Mouse (Mus musculus): ENCODE results near the gene Gsn. TPM values are rescaled to one million over a fixed set of nuclear protein-coding genes. Genes with fewer than 3 reads are reported as not detected.
A peak's percentile ranks its signal among the peaks of the same experiment; 100 is the strongest.

Gene Gsn
- total and polyA plus RNA-seq, 2 experiments: 16.9 to 22.5 TPM

- H3K4me1 ChIP-seq (ENCODE audit: control insufficient read depth, insufficient read depth, low read length): peaks cover 7% of the 10 kb centered on the region
- H3K27ac ChIP-seq (replicated peaks; ENCODE audit: insufficient read depth, low read depth, low read length): no peak overlapping the region
- peaks cover 16% of the 10 kb centered on the region; the same call in 1 of the 2 replicates for H3K36me3 ChIP-seq (ENCODE audit: control insufficient read depth, insufficient read depth, low read length)
- 88% methylated on average over 10 of the region's 10 CpGs for WGBS
- TF ChIP-seq POLR2A (IDR thresholded peaks at IDR 0.05; ENCODE audit: extremely low read depth, insufficient read depth, low read length) (no peak), CTCF (IDR thresholded peaks at IDR 0.05; ENCODE audit: low read depth, low read length) (no peak)
- H3K27me3 ChIP-seq (ENCODE audit: control insufficient read depth, insufficient read depth, low read length): no peaks in the 10 kb centered on the region
- DNase-seq (ENCODE audit: extremely low read depth, low read depth, low spot score): no peak
- no peak overlapping the region for H3K9ac ChIP-seq (ENCODE audit: low read depth, low read length)
- H3K4me3 ChIP-seq (ENCODE audit: insufficient read depth, low read depth, low read length): no peak overlapping the region
- no peaks in the 10 kb centered on the region for H3K79me2 ChIP-seq (ENCODE audit: control insufficient read depth, insufficient read depth, low read length)
Observed at GRCm38 (mm10) chr2:35325930-35326329, 69.8 kb downstream of the Gsn start.

- Histone ChIP-seq H3K27ac (replicated peaks; ENCODE audit: insufficient read depth, low read depth, low read length) (0 out of 2 replicates have a peak overlapping the region, but pooled peaks have one; percentile 10), H3K36me3 (ENCODE audit: control insufficient read depth, insufficient read depth, low read length) (peaks cover 12% of the 10 kb centered on the region; the same call in 1 of the 2 replicates), H3K9ac (ENCODE audit: low read depth, low read length) (no peak overlapping the region), H3K4me3 (ENCODE audit: insufficient read depth, low read depth, low read length) (no peak overlapping the region), H3K4me1 (ENCODE audit: control insufficient read depth, insufficient read depth, low read length) (peaks cover 7% of the 10 kb centered on the region), H3K27me3 (ENCODE audit: control insufficient read depth, insufficient read depth, low read length) (no peaks in the 10 kb centered on the region), H3K79me2 (ENCODE audit: control insufficient read depth, insufficient read depth, low read length) (peaks cover under 1% of the 10 kb centered on the region; the same call in 1 of the 2 replicates)
- WGBS: 64% methylated on average over 1 of the region's 1 CpGs
- peak; percentile 18 for DNase-seq (ENCODE audit: extremely low read depth, low read depth, low spot score)
- TF ChIP-seq POLR2A (IDR thresholded peaks at IDR 0.05; ENCODE audit: extremely low read depth, insufficient read depth, low read length) (no peak), CTCF (IDR thresholded peaks at IDR 0.05; ENCODE audit: low read depth, low read length) (no peak)
Observed at GRCm38 (mm10) chr2:35326931-35327330, 70.8 kb downstream of the Gsn start.

GRCm38 (mm10) chr2:35327583-35327982 lies 71.4 kb downstream of the Gsn start:
- Histone ChIP-seq H3K36me3 (ENCODE audit: control insufficient read depth, insufficient read depth, low read length) (peaks cover 12% of the 10 kb centered on the region; the same call in 1 of the 2 replicates), H3K27ac (replicated peaks; ENCODE audit: insufficient read depth, low read depth, low read length) (no peak overlapping the region), H3K9ac (ENCODE audit: low read depth, low read length) (no peak overlapping the region), H3K27me3 (ENCODE audit: control insufficient read depth, insufficient read depth, low read length) (no peaks in the 10 kb centered on the region), H3K79me2 (ENCODE audit: control insufficient read depth, insufficient read depth, low read length) (peaks cover 4% of the 10 kb centered on the region; the same call in 1 of the 2 replicates), H3K4me3 (ENCODE audit: insufficient read depth, low read depth, low read length) (no peak overlapping the region), H3K4me1 (ENCODE audit: control insufficient read depth, insufficient read depth, low read length) (peaks cover 7% of the 10 kb centered on the region)
- TF ChIP-seq CTCF (IDR thresholded peaks at IDR 0.05; ENCODE audit: low read depth, low read length): no peak
- TF ChIP-seq POLR2A (IDR thresholded peaks at IDR 0.05; ENCODE audit: extremely low read depth, insufficient read depth, low read length): no peak
- 63% methylated on average over 10 of the region's 10 CpGs for WGBS
- no peak for DNase-seq (ENCODE audit: extremely low read depth, low read depth, low spot score)

- peak; percentile 58 for DNase-seq (ENCODE audit: extremely low read depth, low read depth, low spot score)
- H3K4me3 ChIP-seq (ENCODE audit: insufficient read depth, low read depth, low read length): no peak overlapping the region
- H3K79me2 ChIP-seq (ENCODE audit: control insufficient read depth, insufficient read depth, low read length): peaks cover 4% of the 10 kb centered on the region; the same call in 1 of the 2 replicates
- WGBS: 46% methylated on average over 11 of the region's 11 CpGs
- no peak overlapping the region for H3K27ac ChIP-seq (replicated peaks; ENCODE audit: insufficient read depth, low read depth, low read length)
- no peak overlapping the region for H3K9ac ChIP-seq (ENCODE audit: low read depth, low read length)
- peaks cover 7% of the 10 kb centered on the region; the same call in 1 of the 2 replicates for H3K36me3 ChIP-seq (ENCODE audit: control insufficient read depth, insufficient read depth, low read length)
- peaks cover 11% of the 10 kb centered on the region for H3K4me1 ChIP-seq (ENCODE audit: control insufficient read depth, insufficient read depth, low read length)
- TF ChIP-seq POLR2A (IDR thresholded peaks at IDR 0.05; ENCODE audit: extremely low read depth, insufficient read depth, low read length) (no peak), CTCF (IDR thresholded peaks at IDR 0.05; ENCODE audit: low read depth, low read length) (no peak)
- no peaks in the 10 kb centered on the region for H3K27me3 ChIP-seq (ENCODE audit: control insufficient read depth, insufficient read depth, low read length)
Observed at GRCm38 (mm10) chr2:35328064-35328792, 72.0 kb downstream of the Gsn start.

GRCm38 (mm10) chr2:35329061-35329460 lies 72.9 kb downstream of the Gsn start:
- Histone ChIP-seq H3K9ac (ENCODE audit: low read depth, low read length) (no peak overlapping the region), H3K4me1 (ENCODE audit: control insufficient read depth, insufficient read depth, low read length) (peaks cover 11% of the 10 kb centered on the region), H3K27me3 (ENCODE audit: control insufficient read depth, insufficient read depth, low read length) (no peaks in the 10 kb centered on the region), H3K4me3 (ENCODE audit: insufficient read depth, low read depth, low read length) (no peak overlapping the region), H3K79me2 (ENCODE audit: control insufficient read depth, insufficient read depth, low read length) (peaks cover 4% of the 10 kb centered on the region; the same call in 1 of the 2 replicates), H3K27ac (replicated peaks; ENCODE audit: insufficient read depth, low read depth, low read length) (no peak overlapping the region), H3K36me3 (ENCODE audit: control insufficient read depth, insufficient read depth, low read length) (peaks cover 5% of the 10 kb centered on the region; the same call in 1 of the 2 replicates)
- 88% methylated on average over 2 of the region's 2 CpGs for WGBS
- DNase-seq (ENCODE audit: extremely low read depth, low read depth, low spot score): no peak
- TF ChIP-seq CTCF (IDR thresholded peaks at IDR 0.05; ENCODE audit: low read depth, low read length) (no peak), POLR2A (IDR thresholded peaks at IDR 0.05; ENCODE audit: extremely low read depth, insufficient read depth, low read length) (no peak)

GRCm38 (mm10) chr2:35331205-35331604 lies 75.0 kb downstream of the Gsn start:
- Histone ChIP-seq H3K36me3 (ENCODE audit: control insufficient read depth, insufficient read depth, low read length) (peaks cover under 1% of the 10 kb centered on the region; the same call in 1 of the 2 replicates), H3K27ac (replicated peaks; ENCODE audit: insufficient read depth, low read depth, low read length) (no peak overlapping the region), H3K4me1 (ENCODE audit: control insufficient read depth, insufficient read depth, low read length) (peaks cover 16% of the 10 kb centered on the region)

More at GRCm38 (mm10) chr2:35331205-35331604, 75.0 kb downstream of the Gsn start:
- H3K27me3 ChIP-seq (ENCODE audit: control insufficient read depth, insufficient read depth, low read length): no peaks in the 10 kb centered on the region
- H3K9ac ChIP-seq (ENCODE audit: low read depth, low read length): no peak overlapping the region
- no peak for DNase-seq (ENCODE audit: extremely low read depth, low read depth, low spot score)
- H3K79me2 ChIP-seq (ENCODE audit: control insufficient read depth, insufficient read depth, low read length): peaks cover 4% of the 10 kb centered on the region; the same call in 1 of the 2 replicates
- TF ChIP-seq CTCF (IDR thresholded peaks at IDR 0.05; ENCODE audit: low read depth, low read length) (no peak), POLR2A (IDR thresholded peaks at IDR 0.05; ENCODE audit: extremely low read depth, insufficient read depth, low read length) (no peak)
- 69% methylated on average over 2 of the region's 2 CpGs for WGBS
- no peak overlapping the region for H3K4me3 ChIP-seq (ENCODE audit: insufficient read depth, low read depth, low read length)
